26 mouse cellular contexts compared by ENCODE assay signal in genomic region chr10:84898144-84898979, GRCm38 (mm10). TPM values are rescaled to one million over a fixed set of nuclear protein-coding genes. Genes with fewer than 3 reads are reported as not detected.
DNase-seq lines count a peak whose midpoint lies in the region; ATAC-seq and TF ChIP-seq lines count a peak whose summit lies in the region.
"Had no signal": no experiment of that assay in that cellular context is flagged by ENCODE, and none has a peak within 500 bp of the region (broad histone marks: within the 10 kb centered on the region; RNA-seq: fewer than 3 reads in every experiment).

No protein-coding gene starts in this region.

- no peak for DNase-seq in hindbrain, embryonic 14.5 days (ENCODE audit: low spot score)
- DNase-seq in MEL (ENCODE audit: low read depth, low spot score), result peak; percentile 67
- no peak for DNase-seq in liver, embryonic 14.5 days (ENCODE audit: low read depth in 3 of 3, low spot score in 3 of 3)
- no peak for DNase-seq in kidney, postnatal 25 days
- DNase-seq in adrenal gland, postnatal 25 days, result no peak
- no peak for DNase-seq in right cerebral cortex, postnatal 36 days (ENCODE audit: low spot score in 2 of 2)
- DNase-seq: adrenal gland, adult 8-10 months; cerebellum, adult 2 months; cerebellum, postnatal 25 days; embryo, embryonic 11 days; heart, postnatal 14 days; kidney, adult 18-20 months; lung, embryonic 14.5 days; lung, postnatal 36 days; right cerebral cortex, adult 18-20 months had no signal

- H3K36me3 ChIP-seq in hindbrain, embryonic 14.5 days (replicated peaks; ENCODE audit: control insufficient read depth, insufficient read depth), result no peaks in the 10 kb centered on the region; the same call in 1 of the 2 replicates
- H3K36me3 ChIP-seq in hindbrain, embryonic 16.5 days (ENCODE audit: control insufficient read depth, insufficient read depth, low read length), result no peaks in the 10 kb centered on the region
- H3K36me3 ChIP-seq in ES-Bruce4 (ENCODE audit: control insufficient read depth, insufficient read depth, low read length, poor library complexity, severe bottlenecking), result no peaks in the 10 kb centered on the region
- peaks cover 0 to 22% of the 10 kb centered on the region in 2 experiments; a peak in 2 of 4 replicates for H3K36me3 ChIP-seq in MEL (ENCODE audit: control insufficient read depth in 1 of 2, insufficient read depth in 2 of 2, low read length in 2 of 2)
- no peaks in the 10 kb centered on the region for H3K36me3 ChIP-seq in liver, embryonic 14.5 days (replicated peaks; ENCODE audit: control insufficient read depth, insufficient read depth, low read depth)
- H3K36me3 ChIP-seq: embryonic facial prominence, embryonic 13.5 days; forebrain, embryonic 15.5 days; heart, embryonic 13.5 days; neural tube, embryonic 15.5 days had no signal

- peak overlapping the region; percentile 2; the same call in 1 of the 2 replicates for H3K27ac ChIP-seq in hindbrain, embryonic 14.5 days
- no peak overlapping the region for H3K27ac ChIP-seq in hindbrain, embryonic 16.5 days (ENCODE audit: low read depth, low read length)
- H3K27ac ChIP-seq in ES-Bruce4 (ENCODE audit: insufficient read depth, low read length) (no peak overlapping the region), MEL (ENCODE audit: control insufficient read depth, low read depth, low read length) (peak overlapping the region; percentile 53)
- no peak overlapping the region for H3K27ac ChIP-seq in liver, embryonic 14.5 days
- H3K27ac ChIP-seq: embryonic facial prominence, embryonic 13.5 days; forebrain, embryonic 15.5 days; heart, embryonic 13.5 days; kidney, postnatal 0 days; midbrain, embryonic 12.5 days; neural tube, embryonic 15.5 days; stomach, postnatal 0 days had no signal

- no peak overlapping the region for H3K4me2 ChIP-seq in hindbrain, embryonic 14.5 days (replicated peaks)
- no peak overlapping the region for H3K4me2 ChIP-seq in hindbrain, embryonic 16.5 days (ENCODE audit: low read length)
- H3K4me2 ChIP-seq in liver, embryonic 14.5 days (ENCODE audit: low read depth), result no peak overlapping the region
- H3K4me2 ChIP-seq: embryonic facial prominence, embryonic 13.5 days; forebrain, embryonic 15.5 days; heart, embryonic 13.5 days; lung, embryonic 14.5 days; midbrain, embryonic 12.5 days; neural tube, embryonic 15.5 days had no signal

- 83% methylated on average over 3 of the region's 3 CpGs for WGBS in hindbrain, embryonic 14.5 days
- WGBS in hindbrain, embryonic 16.5 days, result 72% methylated on average over 3 of the region's 3 CpGs
- 8% methylated on average over 3 of the region's 3 CpGs for WGBS in liver, embryonic 14.5 days (ENCODE audit: insufficient replicate concordance)

- no peaks in the 10 kb centered on the region for H3K27me3 ChIP-seq in hindbrain, embryonic 14.5 days (ENCODE audit: control insufficient read depth, insufficient read depth, low read length)
- no peaks in the 10 kb centered on the region for H3K27me3 ChIP-seq in hindbrain, embryonic 16.5 days (replicated peaks; ENCODE audit: control insufficient read depth, insufficient read depth, low read length)
- H3K27me3 ChIP-seq in ES-Bruce4 (ENCODE audit: control insufficient read depth, insufficient read depth, low read length, poor library complexity, severe bottlenecking) (no peaks in the 10 kb centered on the region), MEL (ENCODE audit: control insufficient read depth in 1 of 2, insufficient read depth in 2 of 2, low read length in 2 of 2) (no peaks in the 10 kb centered on the region)
- H3K27me3 ChIP-seq in liver, embryonic 14.5 days (ENCODE audit: control insufficient read depth, insufficient read depth, low read length), result no peaks in the 10 kb centered on the region
- H3K27me3 ChIP-seq: embryonic facial prominence, embryonic 13.5 days; forebrain, embryonic 15.5 days; heart, embryonic 13.5 days; midbrain, embryonic 12.5 days; neural tube, embryonic 15.5 days had no signal

- H3K9ac ChIP-seq in hindbrain, embryonic 14.5 days, result no peak overlapping the region
- no peak overlapping the region for H3K9ac ChIP-seq in hindbrain, embryonic 16.5 days (ENCODE audit: low read depth, low read length)
- H3K9ac ChIP-seq in ES-Bruce4 (ENCODE audit: low read depth, poor library complexity, severe bottlenecking), result peak overlapping the region; percentile 24; the same call in 1 of the 2 replicates
- peak overlapping the region; percentile 2; the same call in 1 of the 2 replicates for H3K9ac ChIP-seq in MEL (ENCODE audit: control insufficient read depth, low read depth, low read length, poor library complexity, severe bottlenecking)
- H3K9ac ChIP-seq in liver, embryonic 14.5 days (replicated peaks), result no peak overlapping the region
- H3K9ac ChIP-seq: embryonic facial prominence, embryonic 13.5 days; forebrain, embryonic 15.5 days; heart, embryonic 13.5 days; lung, embryonic 14.5 days; midbrain, embryonic 12.5 days; neural tube, embryonic 15.5 days had no signal

- peaks cover 5% of the 10 kb centered on the region for H3K4me1 ChIP-seq in hindbrain, embryonic 14.5 days (replicated peaks; ENCODE audit: control insufficient read depth, insufficient read depth, low read length)
- peaks cover 4% of the 10 kb centered on the region for H3K4me1 ChIP-seq in hindbrain, embryonic 16.5 days (ENCODE audit: control insufficient read depth, insufficient read depth, low read depth, low read length)
- H3K4me1 ChIP-seq in ES-Bruce4 (ENCODE audit: control insufficient read depth, insufficient read depth, low read length) (peaks cover 7% of the 10 kb centered on the region), MEL (ENCODE audit: control insufficient read depth in 1 of 2, insufficient read depth in 2 of 2, low read length in 2 of 2) (peaks cover 0 to 27% of the 10 kb centered on the region in 2 experiments; a peak in 3 of 4 replicates)
- peaks cover 0 to 18% of the 10 kb centered on the region in 2 experiments; a peak in 2 of 4 replicates for H3K4me1 ChIP-seq in liver, embryonic 14.5 days (replicated peaks; ENCODE audit: control insufficient read depth in 2 of 2, insufficient read depth in 2 of 2, low read length in 1 of 2)

- TF ChIP-seq RAD21 in MEL (IDR thresholded peaks at IDR 0.05; ENCODE audit: low read depth, low read length), result no peak

- no peak for TF ChIP-seq CTCF in ES-Bruce4 (IDR thresholded peaks at IDR 0.05; ENCODE audit: low read depth, low read length)
- no peak for TF ChIP-seq CTCF in MEL (IDR thresholded peaks at IDR 0.05 in 2 of 3, conservative IDR thresholded peaks at IDR 0.05 in 1 of 3; ENCODE audit: control insufficient read depth in 1 of 3, insufficient read depth in 1 of 3, low read depth in 2 of 3, low read length in 3 of 3, poor library complexity in 1 of 3, severe bottlenecking in 1 of 3)
- TF ChIP-seq CTCF in liver, embryonic 14.5 days (IDR thresholded peaks at IDR 0.05; ENCODE audit: low read depth), result no peak

- no peaks in the 10 kb centered on the region for H3K9me3 ChIP-seq in hindbrain, embryonic 14.5 days (ENCODE audit: control insufficient read depth, low read length)
- H3K9me3 ChIP-seq in hindbrain, embryonic 16.5 days (ENCODE audit: control insufficient read depth, low read length), result no peaks in the 10 kb centered on the region
- no peaks in the 10 kb centered on the region for H3K9me3 ChIP-seq in ES-Bruce4 (replicated peaks; ENCODE audit: control insufficient read depth, insufficient read depth, low read length, poor library complexity, severe bottlenecking)
- H3K9me3 ChIP-seq in MEL (replicated peaks; ENCODE audit: insufficient read depth, low read length), result no peaks in the 10 kb centered on the region
- H3K9me3 ChIP-seq in liver, embryonic 14.5 days (ENCODE audit: control insufficient read depth, low read length), result no peaks in the 10 kb centered on the region
- H3K9me3 ChIP-seq: embryonic facial prominence, embryonic 13.5 days; forebrain, embryonic 15.5 days; heart, embryonic 13.5 days; midbrain, embryonic 12.5 days; neural tube, embryonic 15.5 days had no signal

- no peaks in the 10 kb centered on the region for H3K79me2 ChIP-seq in MEL (ENCODE audit: control insufficient read depth, insufficient read depth, low read length, poor library complexity)

- ATAC-seq in hindbrain, embryonic 14.5 days (ENCODE audit: low FRiP score), result no peak
- no peak for ATAC-seq in hindbrain, embryonic 16.5 days
- peak; percentile 59; the same call in 1 of the 2 replicates for ATAC-seq in liver, embryonic 14.5 days (ENCODE audit: insufficient read depth)
- ATAC-seq: forebrain, embryonic 15.5 days had no signal

- TF ChIP-seq POLR2A in ES-Bruce4 (IDR thresholded peaks at IDR 0.05; ENCODE audit: insufficient read depth, low read length), result no peak
- no peak for TF ChIP-seq POLR2A in MEL (IDR thresholded peaks at IDR 0.05; ENCODE audit: control insufficient read depth in 1 of 2, insufficient read depth in 1 of 2, low read depth in 1 of 2, low read length in 2 of 2, poor library complexity in 1 of 2)

- TF ChIP-seq EP300 in ES-Bruce4 (IDR thresholded peaks at IDR 0.05; ENCODE audit: insufficient read depth, low read depth, low read length) (0 out of 2 replicates have a peak, but pooled peaks have one; percentile 5), MEL (IDR thresholded peaks at IDR 0.05; ENCODE audit: low read depth in 1 of 2, low read length in 2 of 2) (peak; percentile 74 to 84)
- no peak for TF ChIP-seq EP300 in liver, embryonic 14.5 days (IDR thresholded peaks at IDR 0.05; ENCODE audit: low read depth)

- no peak overlapping the region for H3K4me3 ChIP-seq in hindbrain, embryonic 14.5 days (replicated peaks; ENCODE audit: low read length)
- no peak overlapping the region for H3K4me3 ChIP-seq in hindbrain, embryonic 16.5 days (ENCODE audit: low read length)
- H3K4me3 ChIP-seq in ES-Bruce4 (ENCODE audit: low read depth, low read length), result no peak overlapping the region
- H3K4me3 ChIP-seq in MEL (ENCODE audit: control insufficient read depth in 1 of 2, insufficient read depth in 1 of 2, low read depth in 2 of 2, low read length in 2 of 2), result peak overlapping the region in 1 of 2 experiments; percentile 20; a peak in 1 of 4 replicates
- H3K4me3 ChIP-seq in liver, embryonic 14.5 days (ENCODE audit: insufficient read depth in 1 of 2, low read depth in 2 of 2, low read length in 2 of 2), result no peak overlapping the region
- H3K4me3 ChIP-seq: embryonic facial prominence, embryonic 13.5 days; erythroblast, embryonic 14.5 days; forebrain, embryonic 15.5 days; heart, embryonic 13.5 days; left cerebral cortex, adult 2 months; midbrain, embryonic 12.5 days; neural tube, embryonic 15.5 days had no signal

TF ChIP-seq in MEL, 35 proteins besides CTCF, POLR2A, EP300 and RAD21 (continues in another document):
- peak; percentile 73 for TF ChIP-seq TAL1 (IDR thresholded peaks at IDR 0.05; ENCODE audit: low read length)

RNA-seq across cellular contexts. Expression of gene Ric8b, which starts 19.1 kb away (rescaled TPM):
- 45.6 and 49.4 TPM in 2 replicates for polyA plus RNA-seq in hindbrain, embryonic 14.5 days (2014; fragmentation: Nextera tagmentation; extraction: Ambion mirVana)
- polyA plus RNA-seq in hindbrain, embryonic 16.5 days (2015; fragmentation: Nextera tagmentation; extraction: Ambion mirVana), result 43.0 and 48.3 TPM in 2 replicates
- polyA plus RNA-seq in ES-Bruce4 (2011; ENCODE audit: insufficient read depth, insufficient read length, low read depth, missing spikeins) (16.0 and 18.8 TPM in 2 replicates), MEL (2012; ENCODE audit: insufficient read depth in 1 of 2, insufficient read length in 2 of 2, low read depth in 1 of 2, low replicate concordance in 2 of 2, missing spikeins in 1 of 2) (1 to 10 TPM in 1 of 2 experiments, not detected in 1; 8.6 TPM)
- 5.8 and 6.3 TPM in 2 replicates for total RNA-seq in MEL (2012; rRNA removed)
- 4.2 and 4.5 TPM in 2 replicates for polyA plus RNA-seq in liver, embryonic 14.5 days (2012; rRNA removed)
- polyA plus RNA-seq in liver, embryonic 14.5 days (2014; fragmentation: Nextera tagmentation; extraction: Ambion mirVana), result 2.6 and 2.8 TPM in 2 replicates
- total RNA-seq in adrenal gland, postnatal 25 days (2021), result 32.3 and 35.6 TPM in 2 replicates

Comparison
In these comparisons a context has a peak if more than half of its experiments do, and no peak if none do; other contexts are left out.
1. H3K27ac ChIP-seq: peak in hindbrain, embryonic 14.5 days (single experiment) and MEL (single experiment); none in hindbrain, embryonic 16.5 days (single experiment), ES-Bruce4 (single experiment) and liver, embryonic 14.5 days (single experiment).
2. H3K9ac ChIP-seq: peak in ES-Bruce4 (single experiment) and MEL (single experiment); none in hindbrain, embryonic 14.5 days (single experiment), hindbrain, embryonic 16.5 days (single experiment) and liver, embryonic 14.5 days (single experiment).